Mouse (Mus musculus) heart, postnatal 4 days (tissue): ENCODE measurements around the gene 7530416G11Rik. TPM values are rescaled to one million over a fixed set of nuclear protein-coding genes. Genes with fewer than 3 reads are reported as not detected.

Source experiments
- DNase-seq: peaks from one replicate; pipeline ENCODE4 v3.0.0; 2021
- total RNA-seq, 2 experiments: library from RNA; stranded (reverse); gene quantifications; 2 replicates each; pipeline ENCODE4 v1.2.3; 2021

Gene 7530416G11Rik
- not detected for total RNA-seq

- DNase-seq, result no peak
Measured at GRCm38 (mm10) chr15:85503127-85503526, at the start of gene 7530416G11Rik. TSS of gene 7530416G11Rik (minus strand) at chr15:85503227.

GRCm38 (mm10) chr15:85546500-85546899, 43.5 kb upstream of the 7530416G11Rik start:
- no peak for DNase-seq

GRCm38 (mm10) chr15:85545369-85545768, 42.3 kb upstream of the 7530416G11Rik start:
- DNase-seq, result no peak

GRCm38 (mm10) chr15:85538170-85538569, 35.1 kb upstream of the 7530416G11Rik start:
- DNase-seq, result no peak

GRCm38 (mm10) chr15:85537151-85537550, 34.1 kb upstream of the 7530416G11Rik start:
- DNase-seq, result no peak

GRCm38 (mm10) chr15:85534646-85535045, 31.6 kb upstream of the 7530416G11Rik start:
- no peak for DNase-seq

- no peak for DNase-seq
Measured at GRCm38 (mm10) chr15:85534215-85534614, 31.2 kb upstream of the 7530416G11Rik start.

GRCm38 (mm10) chr15:85532063-85532462, 29.0 kb upstream of the 7530416G11Rik start:
- no peak for DNase-seq

- no peak for DNase-seq
Measured at GRCm38 (mm10) chr15:85529911-85530310, 26.9 kb upstream of the 7530416G11Rik start.

- no peak for DNase-seq
Measured at GRCm38 (mm10) chr15:85524404-85524950, 21.4 kb upstream of the 7530416G11Rik start.

GRCm38 (mm10) chr15:85523173-85523991, 20.4 kb upstream of the 7530416G11Rik start:
- peak; percentile 80 for DNase-seq

GRCm38 (mm10) chr15:85519438-85519837, 16.4 kb upstream of the 7530416G11Rik start:
- no peak for DNase-seq

- no peak for DNase-seq
Measured at GRCm38 (mm10) chr15:85507370-85508014, 4.5 kb upstream of the 7530416G11Rik start.

- DNase-seq, result no peak
Measured at GRCm38 (mm10) chr15:85506680-85507079, 3.7 kb upstream of the 7530416G11Rik start.

GRCm38 (mm10) chr15:85505118-85505925, 2.3 kb upstream of the 7530416G11Rik start:
- peak; percentile 50 for DNase-seq

- no peak for DNase-seq
Measured at GRCm38 (mm10) chr15:85500267-85500666, 2.8 kb downstream of the 7530416G11Rik start.

- no peak for DNase-seq
Measured at GRCm38 (mm10) chr15:85497981-85498475, 5.0 kb downstream of the 7530416G11Rik start.

GRCm38 (mm10) chr15:85497548-85497947, 5.5 kb downstream of the 7530416G11Rik start:
- no peak for DNase-seq

- DNase-seq, result no peak
Measured at GRCm38 (mm10) chr15:85494163-85494621, 8.8 kb downstream of the 7530416G11Rik start.

GRCm38 (mm10) chr15:85489751-85490150, 13.3 kb downstream of the 7530416G11Rik start:
- DNase-seq, result no peak

GRCm38 (mm10) chr15:85488900-85489299, 14.1 kb downstream of the 7530416G11Rik start:
- DNase-seq, result no peak

GRCm38 (mm10) chr15:85480630-85481029, 22.4 kb downstream of the 7530416G11Rik start:
- peak; percentile 51 for DNase-seq
